Mouse (Mus musculus) lung, postnatal 10 days (tissue): Measurements from ENCODE around the gene Asic2.

Experiments used
- DNase-seq: peaks from one replicate; pipeline ENCODE4 v3.0.0; 2021

Gene Asic2

DNA sequence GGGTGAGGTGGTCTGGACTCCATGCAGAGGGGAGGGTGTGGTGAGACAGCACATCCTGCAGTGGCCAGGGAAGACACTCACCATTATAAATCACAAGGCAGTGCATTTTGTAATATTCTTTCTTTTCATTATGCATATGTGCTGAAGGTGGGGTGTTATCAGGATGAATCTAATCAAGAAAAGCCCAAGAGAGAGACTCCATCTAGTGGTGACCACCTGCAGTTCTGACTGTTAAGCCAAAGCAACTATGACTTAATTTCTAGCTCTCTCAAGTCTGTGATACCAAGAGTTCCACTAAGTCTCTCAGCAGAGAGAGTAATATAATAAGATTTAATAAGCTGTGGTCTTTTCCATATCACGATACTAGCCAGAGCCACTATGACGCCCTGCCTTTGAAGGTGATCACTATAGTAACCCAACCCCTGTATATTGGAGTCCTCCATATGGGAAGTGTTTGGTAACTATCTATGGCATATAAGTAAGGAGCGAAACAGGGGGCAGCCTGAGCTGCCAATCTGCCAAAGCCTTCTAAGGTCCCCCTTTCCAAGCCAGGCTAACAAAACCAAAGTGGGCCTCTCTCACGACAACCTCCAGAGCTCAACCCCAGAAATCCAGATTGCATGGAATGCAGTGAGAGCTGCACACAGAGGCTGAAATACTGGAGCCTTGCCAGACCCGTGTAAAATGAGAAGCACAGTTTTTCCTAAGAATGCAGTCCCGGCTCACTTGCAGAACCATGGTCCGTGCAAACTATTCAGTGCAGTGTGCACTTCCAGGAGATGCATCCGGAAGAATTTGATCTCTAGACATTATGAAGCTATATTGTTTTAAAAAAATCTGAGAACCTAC, 459.6 kb downstream of the Asic2 start:
- no peak for DNase-seq

DNA sequence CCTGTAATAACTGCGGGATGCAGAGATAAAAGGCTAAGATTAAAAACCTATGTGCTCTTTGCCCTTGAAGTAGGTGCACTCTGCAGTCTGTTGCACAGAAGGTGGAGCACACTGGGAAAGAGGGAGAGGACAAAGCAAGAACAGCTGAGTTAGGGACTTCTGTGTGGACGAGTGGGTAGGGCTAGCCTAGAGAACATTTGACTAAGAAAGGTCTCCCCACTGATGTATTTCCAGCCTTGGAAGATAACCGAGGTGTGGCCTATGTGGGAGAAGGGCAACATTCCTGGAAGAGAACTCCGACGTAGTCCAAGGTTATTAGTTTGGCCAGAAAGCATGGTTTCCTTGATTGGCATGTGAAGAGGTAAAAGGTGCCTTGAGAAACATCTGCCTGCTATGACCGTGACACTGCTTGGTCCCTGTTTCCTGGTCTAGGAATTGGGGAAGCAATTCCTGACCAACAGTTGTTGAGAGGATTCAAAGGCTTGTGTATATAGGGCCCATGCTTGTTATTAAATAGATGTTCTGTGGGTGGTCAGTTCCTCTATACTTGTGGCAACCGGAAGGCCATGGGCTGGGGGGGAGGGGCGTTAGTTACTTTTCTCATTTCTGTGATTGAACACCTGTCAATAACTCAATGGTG, 463.3 kb downstream of the Asic2 start:
- no peak for DNase-seq

DNA sequence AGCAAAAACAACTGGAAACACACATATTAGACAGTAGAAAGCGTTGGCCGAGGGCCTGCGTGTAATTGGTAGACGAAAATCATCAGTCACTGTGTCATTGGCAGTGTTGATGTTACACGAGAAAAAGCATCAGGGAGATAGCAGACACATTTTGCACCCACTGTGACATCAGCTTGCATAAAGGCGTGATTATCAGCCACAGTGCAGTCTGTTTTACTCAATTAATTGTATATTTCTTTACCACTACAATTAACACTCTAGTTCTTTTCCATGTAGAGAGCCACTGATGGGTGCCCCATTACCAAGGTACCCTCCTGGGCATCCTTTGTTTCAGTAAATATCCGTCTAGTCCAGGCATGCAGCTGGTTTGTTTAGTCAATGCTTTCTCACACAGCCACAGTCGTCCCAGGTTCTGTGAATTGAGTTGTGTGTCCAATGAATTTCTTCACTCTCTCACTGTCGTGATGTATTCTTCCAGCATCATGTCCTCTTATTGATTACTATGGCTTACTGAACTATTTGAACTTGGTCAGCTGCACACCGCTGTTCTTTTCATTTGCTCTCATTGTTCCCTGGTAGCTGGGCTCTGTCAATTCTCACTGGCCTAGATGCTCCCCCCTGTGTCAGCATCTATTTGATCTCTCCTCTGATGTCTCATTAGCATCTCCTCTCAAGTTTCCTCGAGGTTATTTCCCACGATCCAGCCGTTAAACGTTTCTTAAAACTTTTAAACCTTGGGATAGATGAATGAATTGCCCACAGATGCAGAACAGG, 466.6 kb downstream of the Asic2 start:
- DNase-seq, result no peak

- DNase-seq, result no peak
Measured at GRCm38 (mm10) chr11:81498990-81499389, 469.3 kb downstream of the Asic2 start.

- no peak for DNase-seq
Measured at GRCm38 (mm10) chr11:81497652-81498391, 470.4 kb downstream of the Asic2 start.

GRCm38 (mm10) chr11:81496446-81496845, 471.8 kb downstream of the Asic2 start:
- DNase-seq, result no peak

DNA sequence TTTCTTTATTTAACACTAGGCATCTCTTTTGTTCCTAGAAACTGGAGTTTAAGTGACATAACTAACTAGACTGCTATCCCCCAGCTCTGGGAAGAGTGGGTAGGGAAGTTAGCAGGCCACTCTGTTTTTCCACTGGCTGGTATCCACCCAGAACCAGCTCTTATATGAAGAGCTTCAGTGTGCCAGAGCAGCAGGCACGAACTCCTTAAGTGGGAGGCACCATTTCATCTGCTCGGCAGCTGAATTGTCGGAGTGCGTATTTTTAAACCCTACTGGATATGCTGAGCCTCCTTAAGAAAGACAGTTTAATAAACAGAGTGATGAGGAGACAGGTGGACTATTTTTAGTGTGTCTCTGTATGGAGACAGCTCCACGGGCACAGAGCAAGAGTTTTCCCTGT, 475.9 kb downstream of the Asic2 start:
- DNase-seq, result no peak

- no peak for DNase-seq
Measured at GRCm38 (mm10) chr11:81489144-81489735, 479.0 kb downstream of the Asic2 start.

GRCm38 (mm10) chr11:81488681-81489080, 479.6 kb downstream of the Asic2 start:
- DNase-seq, result no peak

- DNase-seq, result peak; percentile 12
Measured at GRCm38 (mm10) chr11:81486265-81486940, 481.9 kb downstream of the Asic2 start.

GRCm38 (mm10) chr11:81481198-81481597, 487.1 kb downstream of the Asic2 start:
- DNase-seq, result no peak

- DNase-seq, result peak; percentile 9
Measured at GRCm38 (mm10) chr11:81476231-81476630, 492.0 kb downstream of the Asic2 start.

DNA sequence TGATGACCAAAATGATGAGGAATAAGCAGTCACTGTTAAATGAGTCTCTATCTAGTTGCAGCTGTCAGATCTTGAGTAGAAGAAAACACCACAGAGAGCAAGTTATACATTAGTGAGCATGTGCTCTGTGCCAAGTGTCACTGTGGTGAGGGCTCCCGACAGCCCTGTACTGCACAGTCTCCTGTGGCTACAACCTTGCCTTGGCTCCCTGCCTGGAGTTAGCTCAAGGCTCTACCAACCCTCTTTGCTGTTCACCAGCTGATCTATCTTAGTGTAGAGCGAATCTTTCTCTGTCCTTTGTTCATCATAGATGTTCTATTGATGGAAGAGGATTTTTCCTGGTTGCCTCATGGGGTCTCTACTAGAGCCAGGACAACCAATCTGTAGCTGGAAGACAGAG, 494.1 kb downstream of the Asic2 start:
- no peak for DNase-seq

DNA sequence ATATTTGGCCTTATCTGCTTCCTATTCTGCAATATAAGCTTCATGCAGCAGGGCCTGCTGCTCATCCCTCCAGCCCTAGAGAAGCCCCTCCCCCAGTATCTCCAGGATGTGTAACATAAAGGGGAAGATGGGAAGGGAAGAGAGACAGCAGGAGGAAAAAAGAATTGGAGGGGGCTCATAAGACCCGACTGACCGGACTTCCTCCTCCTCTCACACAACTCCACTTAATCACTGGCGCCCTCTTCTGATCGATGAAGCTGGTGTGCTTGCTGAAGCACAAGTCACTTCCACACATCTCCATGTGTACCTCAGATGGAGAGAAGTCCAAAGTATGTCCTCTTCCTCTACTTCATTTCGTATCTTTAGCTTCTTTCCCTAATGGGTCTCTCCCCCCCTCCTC, 506.1 kb downstream of the Asic2 start:
- peak; percentile 78 for DNase-seq

DNA sequence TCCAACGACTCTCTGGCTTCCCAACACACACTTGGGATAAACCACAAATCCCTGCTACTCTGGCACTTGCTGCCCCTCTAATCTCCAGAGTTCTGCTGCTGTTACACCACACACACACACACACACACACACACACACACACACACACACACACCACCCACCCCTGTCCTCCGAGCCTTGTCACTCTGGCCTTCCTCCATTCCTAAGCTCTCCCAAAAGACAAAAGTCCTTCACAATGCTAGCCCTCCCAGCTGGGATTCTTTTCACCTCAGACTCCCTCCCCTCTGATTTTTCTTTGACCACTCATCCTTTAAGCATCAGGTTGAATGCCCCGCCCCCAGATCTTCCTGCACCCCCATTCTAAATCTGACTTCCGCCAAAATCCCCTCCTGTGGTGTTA, 506.5 kb downstream of the Asic2 start:
- no peak for DNase-seq

GRCm38 (mm10) chr11:81454921-81455320, 513.3 kb downstream of the Asic2 start:
- peak; percentile 53 for DNase-seq

DNA sequence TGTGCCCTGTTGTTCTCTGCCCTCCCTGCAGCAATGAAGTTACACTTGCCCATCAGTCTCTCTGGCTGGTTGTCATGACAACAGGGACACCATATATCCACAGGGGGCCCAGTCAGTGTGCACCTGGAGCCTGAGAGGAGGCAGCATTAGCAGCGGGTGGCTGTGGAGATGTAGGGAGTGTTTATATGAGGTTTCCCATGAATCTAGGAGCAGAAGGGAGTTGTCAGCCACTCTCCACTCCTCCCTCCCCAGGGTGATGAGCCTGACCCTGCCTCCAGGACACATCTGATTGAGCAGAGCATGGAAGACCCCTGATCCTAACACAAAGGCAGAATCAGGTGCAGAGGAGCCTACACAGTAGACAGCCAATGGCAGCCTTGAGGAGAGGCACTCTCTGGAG, 514.1 kb downstream of the Asic2 start:
- DNase-seq, result no peak

DNA sequence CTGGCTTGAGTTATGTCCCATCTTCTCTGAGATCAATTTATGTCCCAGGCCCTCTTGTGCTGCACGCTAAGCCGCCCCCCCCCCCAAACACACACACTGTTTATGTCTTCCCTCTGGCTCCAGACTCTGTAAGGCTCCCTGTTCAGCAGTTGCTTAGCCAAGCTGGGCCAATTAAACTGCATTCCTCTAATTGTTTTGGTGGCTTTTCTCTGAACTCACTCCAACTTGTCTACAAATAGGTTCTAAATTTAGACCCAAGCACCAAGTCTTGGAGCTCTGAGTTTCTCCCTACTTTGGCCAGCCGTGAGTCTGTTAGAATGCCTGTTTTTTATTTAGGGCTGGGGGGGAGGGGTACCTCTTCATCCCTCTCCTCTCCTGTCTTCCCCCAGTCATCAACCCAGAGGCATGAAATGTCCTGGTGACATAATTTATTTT, 519.0 kb downstream of the Asic2 start:
- DNase-seq, result peak; percentile 66

GRCm38 (mm10) chr11:81446347-81446746, 521.9 kb downstream of the Asic2 start:
- no peak for DNase-seq

DNA sequence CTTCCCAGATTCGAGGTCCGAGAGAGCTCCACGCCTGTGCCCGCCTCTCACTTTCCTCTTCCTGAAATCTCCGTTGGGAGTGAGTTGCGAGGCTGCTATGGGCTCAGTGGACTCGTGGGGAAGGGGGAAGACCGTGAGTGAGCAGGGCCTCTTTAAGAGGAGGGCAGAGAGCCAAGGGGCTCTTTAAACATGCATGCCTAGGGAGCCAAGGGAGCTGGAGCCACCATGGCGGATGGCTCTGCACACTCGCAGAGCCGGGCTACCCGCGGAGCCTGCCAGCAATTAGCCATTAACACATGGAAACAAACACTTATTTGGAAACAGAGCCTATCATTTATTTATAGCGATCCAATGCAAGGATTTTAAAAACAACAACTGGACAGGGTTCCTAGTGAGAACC, 541.4 kb downstream of the Asic2 start:
- peak; percentile 16 for DNase-seq

DNA sequence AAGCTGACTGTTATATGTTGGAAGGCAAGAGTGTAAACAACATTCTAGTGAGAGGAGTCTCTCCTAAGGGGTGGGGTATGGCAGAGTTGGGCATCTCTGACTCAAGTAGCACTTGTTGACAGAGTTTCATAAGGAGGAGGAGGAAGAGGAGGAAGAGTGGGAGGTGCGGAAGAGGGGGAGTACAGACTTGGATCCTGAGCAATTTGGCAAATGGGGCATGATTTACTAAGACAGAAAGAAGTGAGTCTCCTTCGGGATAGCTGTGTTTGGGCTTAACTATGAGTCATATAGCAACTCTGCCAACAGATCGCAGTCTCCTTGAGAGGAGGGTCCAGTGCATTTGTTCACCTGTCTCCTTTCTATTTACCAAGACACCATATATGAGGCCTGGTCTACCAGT, 549.1 kb downstream of the Asic2 start:
- peak; percentile 16 for DNase-seq

DNA sequence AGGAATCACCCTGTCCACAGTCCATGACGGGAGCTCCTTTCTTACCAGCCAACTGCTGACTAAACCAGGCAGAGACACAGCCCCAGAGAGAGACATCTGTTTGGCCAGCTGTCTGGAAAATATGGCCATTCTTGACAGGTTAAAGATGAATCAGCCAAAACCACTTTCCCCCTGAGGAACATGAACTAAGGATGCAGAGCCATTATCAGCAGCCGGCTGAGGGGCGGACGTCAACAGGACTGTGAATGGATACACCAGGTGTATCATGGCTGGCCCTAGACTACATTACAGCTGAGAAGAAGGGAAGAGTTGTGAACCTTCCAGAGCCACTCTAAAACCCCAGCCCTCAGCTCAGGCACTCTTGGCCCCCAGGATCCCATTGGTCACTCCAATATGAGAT, 550.2 kb downstream of the Asic2 start:
- DNase-seq, result no peak
